Mouse (Mus musculus) urinary bladder, postnatal 36 days (tissue): ENCODE data around the gene Atp11a.

Experiments
- DNase-seq, 2 experiments: peaks; one replicate each; pipeline ENCODE4 v3.0.0; 2022; ENCODE audit warnings: low spot score in 2 of 2, mixed read lengths in 1 of 2

Atp11a gene

GRCm38 (mm10) chr8:12872983-12873356 is 116.2 kb downstream of the Atp11a start:
- no peak for DNase-seq

- DNase-seq, result peak; percentile 10 to 31
Measured at GRCm38 (mm10) chr8:12873357-12874046, 116.7 kb downstream of the Atp11a start, which contains the start of gene Mcf2l. Gene Mcf2l, plus strand, starts transcription at chr8:12873806.

DNA sequence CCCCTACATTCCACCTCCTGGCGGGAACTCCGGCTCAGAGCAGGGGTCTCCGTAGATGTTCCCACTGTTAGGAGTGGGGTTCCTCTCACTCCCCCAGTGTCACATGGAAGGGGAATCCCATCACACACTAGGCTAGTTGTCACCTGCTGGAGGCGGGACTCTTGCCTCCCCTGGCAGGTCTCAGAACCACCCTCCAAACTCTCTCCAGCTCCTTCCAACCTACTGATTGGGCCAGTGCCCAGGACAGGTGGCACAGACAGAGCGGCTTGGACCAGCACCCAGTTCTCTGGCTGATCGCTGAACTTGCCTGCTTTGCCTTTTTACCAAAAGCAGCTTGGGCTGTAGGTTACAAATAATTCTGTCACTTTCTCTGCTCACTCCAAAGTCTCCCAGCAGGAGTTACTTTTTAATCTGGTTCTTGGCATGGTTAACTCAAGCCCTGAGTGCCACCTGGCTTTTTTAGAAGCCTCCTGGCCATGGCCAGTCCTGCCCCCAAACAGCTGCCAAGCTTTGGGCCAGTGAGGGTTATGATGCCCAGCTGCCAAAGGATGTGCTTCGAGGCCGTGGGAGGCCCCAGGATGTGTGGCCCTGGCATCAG is 117.5 kb downstream of the Atp11a start:
- no peak for DNase-seq

DNA sequence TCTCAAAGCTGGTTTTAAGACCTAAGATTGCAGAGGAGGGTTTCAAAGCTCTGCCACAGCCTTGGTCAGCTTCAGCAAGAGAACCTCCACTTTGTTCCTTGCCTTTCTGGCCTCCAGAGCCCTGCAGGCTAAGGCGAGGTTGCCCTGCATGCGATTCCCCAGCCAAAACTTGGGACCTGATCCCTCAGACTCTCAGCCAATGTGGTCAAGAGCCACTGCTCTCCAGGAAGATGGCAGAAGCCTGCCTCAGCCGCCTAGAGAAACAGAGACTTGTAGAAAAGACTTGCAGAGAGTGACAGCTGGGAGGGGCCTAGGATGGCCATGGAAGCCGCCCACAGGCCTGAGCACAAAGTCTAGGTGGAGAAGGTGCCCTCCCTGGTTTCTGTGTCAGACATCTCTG is 118.2 kb downstream of the Atp11a start:
- no peak for DNase-seq

DNA sequence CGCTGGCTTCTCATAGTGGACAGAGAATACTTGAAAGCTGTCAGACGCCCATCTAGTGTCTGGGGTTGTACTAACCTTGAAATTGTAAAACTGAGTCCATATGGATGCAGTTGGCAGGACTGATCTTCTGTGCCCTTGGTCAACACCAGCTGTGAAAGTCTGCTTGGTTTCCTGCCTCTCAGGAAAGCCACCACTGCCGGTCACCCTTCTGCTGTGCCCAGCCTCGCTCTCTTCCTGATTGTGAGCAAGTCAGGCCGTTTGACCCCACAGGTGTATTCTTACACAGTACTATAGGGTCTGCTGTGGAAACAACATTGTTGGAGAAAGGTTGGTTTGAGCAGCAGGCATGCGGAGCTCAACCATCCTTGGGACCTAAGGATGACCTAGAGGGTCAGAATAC is 120.3 kb downstream of the Atp11a start:
- no peak for DNase-seq

- no peak for DNase-seq
Measured at GRCm38 (mm10) chr8:12880163-12880562, 123.3 kb downstream of the Atp11a start.

- DNase-seq, result no peak
Measured at GRCm38 (mm10) chr8:12883051-12884004, 126.5 kb downstream of the Atp11a start.

DNA sequence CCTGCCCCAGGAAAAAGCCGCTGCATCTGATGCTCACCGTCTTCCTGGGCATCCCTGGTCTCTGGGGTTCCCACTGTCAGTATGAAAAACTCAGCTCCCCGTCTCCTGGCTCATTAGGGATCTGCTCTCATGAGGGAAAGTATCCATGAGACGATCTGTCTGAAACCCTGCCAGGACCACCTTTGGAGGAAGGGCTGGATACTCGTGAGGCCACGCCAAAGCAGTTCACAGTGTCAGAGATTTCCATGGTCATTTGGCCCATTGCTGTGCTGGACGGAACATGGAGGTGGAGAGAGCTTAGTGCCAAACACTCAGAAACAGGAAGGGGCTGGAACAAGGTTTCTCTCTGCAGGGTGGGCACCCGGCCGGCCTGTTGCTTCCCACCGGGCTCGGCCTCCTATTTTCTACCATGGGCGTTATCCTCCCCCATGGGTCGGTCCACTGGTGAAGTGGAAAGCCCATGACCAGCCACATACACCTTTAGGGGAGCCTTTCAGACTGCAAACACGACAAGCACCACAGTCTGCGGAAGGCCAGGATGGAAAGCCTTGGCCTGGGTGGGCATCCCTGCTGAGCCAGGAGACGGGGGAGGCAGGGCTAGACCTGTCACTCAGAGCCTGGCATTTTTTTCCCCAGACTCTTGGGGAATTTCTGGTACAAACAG is 131.1 kb downstream of the Atp11a start:
- no peak for DNase-seq

- no peak for DNase-seq
Measured at GRCm38 (mm10) chr8:12889046-12889598, 132.3 kb downstream of the Atp11a start.

DNA sequence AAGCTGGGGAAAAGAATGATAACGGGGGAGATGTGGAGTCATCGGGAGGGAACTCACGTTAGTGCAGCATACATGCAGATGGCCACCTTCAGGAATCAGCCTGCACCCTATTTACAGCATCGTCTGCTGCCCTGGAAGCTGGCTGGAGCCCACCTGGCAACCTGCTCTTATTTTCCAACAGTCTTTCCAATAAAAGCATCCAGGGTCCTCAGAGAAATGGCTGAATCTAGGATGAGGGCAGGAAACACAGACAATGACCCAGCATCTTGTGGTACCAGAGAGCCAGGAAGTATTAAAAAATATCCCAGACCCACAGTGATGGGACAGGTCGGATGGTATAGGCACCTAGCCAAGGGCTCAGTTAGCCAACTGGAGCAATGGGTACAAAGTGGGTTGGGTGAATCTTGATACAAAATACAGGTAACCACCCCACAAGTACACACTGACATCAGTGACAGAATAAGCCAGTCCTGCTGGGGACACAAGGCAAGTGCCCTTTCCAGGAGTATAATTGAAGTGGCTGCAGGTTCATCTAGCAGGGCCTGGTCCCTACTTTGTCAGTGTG is 136.2 kb downstream of the Atp11a start:
- DNase-seq, result no peak

GRCm38 (mm10) chr8:12893797-12894578 is 137.2 kb downstream of the Atp11a start:
- no peak for DNase-seq

- no peak for DNase-seq
Measured at GRCm38 (mm10) chr8:12894783-12895534, 138.1 kb downstream of the Atp11a start.

DNA sequence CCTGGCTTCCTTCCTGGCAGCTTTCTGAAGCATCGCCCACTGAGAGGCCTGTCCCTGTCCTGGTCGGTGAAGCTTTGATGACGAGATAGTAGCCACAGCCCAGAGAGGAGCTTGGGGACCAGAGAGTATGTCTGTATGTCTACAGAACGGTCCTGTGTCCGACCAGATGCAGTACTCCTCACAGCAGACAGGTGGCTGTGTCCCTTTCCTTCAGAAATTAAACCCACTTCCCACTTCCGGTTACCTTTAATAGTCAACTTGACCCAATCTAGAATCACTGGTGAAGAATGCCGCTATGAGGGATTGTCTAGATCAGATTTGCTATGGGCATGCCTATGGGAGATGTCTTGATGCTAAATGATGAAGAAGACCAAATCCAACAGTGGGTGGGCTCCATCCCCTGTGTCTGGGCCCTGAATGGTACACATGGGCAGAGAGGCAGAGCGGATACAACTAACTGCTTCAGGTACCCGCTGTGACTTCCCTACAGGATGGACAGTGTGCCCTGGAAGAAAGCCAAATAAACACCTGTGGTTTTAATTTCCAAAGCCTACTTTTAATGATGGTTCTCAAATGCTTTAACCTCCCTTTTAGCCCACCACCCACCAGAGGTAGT is 138.8 kb downstream of the Atp11a start:
- no peak for DNase-seq

DNA sequence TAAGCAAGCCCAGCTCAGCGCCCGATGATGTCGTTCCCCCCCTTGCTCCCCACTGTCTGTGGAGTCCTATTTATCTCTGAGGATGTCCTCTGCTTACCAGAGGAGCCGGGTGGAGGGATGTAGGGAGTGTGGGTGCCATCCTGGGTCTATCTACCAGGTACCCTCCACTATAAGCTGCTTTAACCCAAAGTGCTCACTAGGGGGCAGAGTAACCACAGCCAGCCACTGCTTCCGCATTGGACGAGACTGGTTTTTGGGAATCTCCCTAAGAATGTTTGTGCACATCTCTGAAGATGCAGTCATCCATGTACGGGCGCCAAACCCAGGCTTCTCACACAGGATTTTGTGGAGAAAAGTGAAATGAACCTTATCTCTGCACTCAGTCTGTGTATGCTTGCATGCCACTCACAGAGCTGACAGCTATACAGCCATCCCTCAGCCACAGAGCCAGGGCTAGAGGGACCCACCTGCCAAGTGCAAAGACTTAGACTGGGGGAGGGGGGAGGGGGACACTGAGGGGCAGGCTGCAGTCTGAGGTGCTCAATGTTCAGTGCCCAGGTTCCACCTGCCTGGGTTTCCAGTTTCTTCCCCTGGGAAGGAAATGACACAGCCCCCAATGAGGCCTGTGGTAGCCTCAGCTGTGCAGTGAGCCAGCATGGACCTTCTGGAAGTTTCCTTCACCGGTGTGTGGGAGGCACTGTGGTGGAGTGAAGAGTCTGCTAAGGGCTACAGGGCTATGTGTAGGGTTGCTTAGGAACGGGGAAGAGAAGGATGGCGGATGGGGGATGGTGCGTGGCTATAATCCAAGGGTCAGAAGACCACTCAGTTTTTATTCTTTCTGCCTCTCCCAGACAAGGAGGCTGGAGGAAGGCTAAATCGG is 139.9 kb downstream of the Atp11a start:
- DNase-seq, result peak in 1 of 2 experiments; percentile 21

DNA sequence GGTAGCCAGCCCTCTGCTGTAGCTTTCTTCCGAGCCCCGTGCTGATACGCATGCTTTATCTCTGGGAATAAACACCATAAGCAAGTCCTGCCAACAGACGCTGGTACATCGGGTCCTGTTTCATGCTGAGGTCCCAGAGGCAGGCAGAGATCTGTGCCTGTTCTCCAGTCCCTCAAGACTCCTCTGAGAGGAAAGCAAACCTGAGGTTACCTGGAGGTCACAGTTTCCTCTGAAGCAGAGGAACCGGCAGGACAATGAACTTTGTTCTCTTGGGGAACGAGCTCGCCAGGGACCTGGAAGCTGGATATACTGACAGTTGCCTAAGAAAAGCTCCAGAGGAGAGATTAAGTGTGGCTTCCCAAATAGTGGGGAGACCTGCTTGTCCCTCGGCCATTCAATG is 141.0 kb downstream of the Atp11a start:
- no peak for DNase-seq

GRCm38 (mm10) chr8:12903790-12904415 is 147.1 kb downstream of the Atp11a start:
- no peak for DNase-seq

- DNase-seq, result no peak
Measured at GRCm38 (mm10) chr8:12905122-12905521, 148.3 kb downstream of the Atp11a start.
